Mouse (Mus musculus) cerebellum, postnatal 36 days (tissue): ENCODE results near the gene Aldh3a1.
"Not testable (repeated sequence)": the region's sequence is repeated elsewhere in the genome, so short reads cannot be mapped to it uniquely, and the experiment has no call there.

ENCODE experiments used
- DNase-seq, 2 experiments: peaks; one replicate each; pipeline ENCODE4 v3.0.0; 2021 to 2022; ENCODE audit warnings: mixed read lengths in 2 of 2

The Aldh3a1 gene

DNA sequence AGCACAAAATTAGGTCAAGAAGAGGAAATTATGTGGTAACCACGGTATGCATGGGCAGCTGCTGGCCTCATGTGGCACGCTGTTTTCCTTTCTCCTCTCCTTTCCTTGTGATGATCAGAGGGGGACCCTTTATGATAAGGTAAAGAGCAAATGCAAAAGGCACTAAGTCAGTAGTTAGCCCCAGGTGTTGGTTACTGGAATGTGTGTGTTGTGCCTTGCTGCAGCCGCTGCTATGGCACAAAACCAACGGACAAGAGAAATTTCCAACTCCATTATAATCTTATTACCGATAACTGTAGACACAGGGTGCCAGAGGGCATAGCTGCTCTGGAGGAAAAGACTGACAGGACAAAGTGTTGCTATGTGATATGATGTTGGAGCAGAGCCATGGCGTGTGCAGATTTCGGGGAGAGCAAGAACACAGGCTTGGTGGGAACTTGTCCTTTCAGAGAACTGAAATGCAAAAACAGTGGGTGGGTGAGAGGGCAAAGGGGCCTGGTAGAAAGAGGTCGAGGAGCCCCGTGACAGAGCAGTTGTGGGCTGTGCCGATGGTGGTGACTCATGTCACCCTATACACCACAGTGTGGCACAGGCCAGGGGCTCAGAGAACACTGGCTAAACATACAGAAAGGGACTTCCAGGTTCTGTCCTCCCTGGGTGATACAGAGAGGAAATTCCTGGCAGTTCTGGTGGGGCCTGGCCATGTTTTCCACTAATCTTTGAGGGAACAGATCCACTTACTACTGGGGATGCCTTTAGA is at the start of gene Aldh3a1:
Gene Aldh3a1 (plus strand): TSS at position 51 of the 760 bp plus-strand sequence.
- DNase-seq, result no peak

DNA sequence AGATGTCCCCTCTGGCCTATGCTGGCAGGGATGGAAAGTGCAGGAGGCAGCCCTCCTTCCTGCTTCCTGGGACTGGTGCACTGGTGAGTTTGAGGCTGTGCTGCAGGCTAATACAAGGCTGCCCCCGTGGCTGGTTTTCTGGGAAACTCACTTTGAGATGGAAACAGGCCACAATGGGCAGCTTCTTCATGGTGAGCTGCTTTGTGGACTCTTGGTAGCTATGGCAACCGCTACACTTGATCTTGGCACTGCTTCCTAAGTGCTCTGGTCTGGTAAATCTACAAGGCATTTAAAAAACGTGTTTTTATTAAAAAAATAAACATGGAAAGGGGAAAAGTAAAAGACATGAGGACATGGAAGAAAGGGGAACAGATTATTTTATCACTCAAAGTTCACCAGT is 49.2 kb upstream of the Aldh3a1 start:
- DNase-seq, result no peak

GRCm38 (mm10) chr11:61159796-61160732 is 47.3 kb upstream of the Aldh3a1 start:
- DNase-seq, result peak; percentile 77 to 84

DNA sequence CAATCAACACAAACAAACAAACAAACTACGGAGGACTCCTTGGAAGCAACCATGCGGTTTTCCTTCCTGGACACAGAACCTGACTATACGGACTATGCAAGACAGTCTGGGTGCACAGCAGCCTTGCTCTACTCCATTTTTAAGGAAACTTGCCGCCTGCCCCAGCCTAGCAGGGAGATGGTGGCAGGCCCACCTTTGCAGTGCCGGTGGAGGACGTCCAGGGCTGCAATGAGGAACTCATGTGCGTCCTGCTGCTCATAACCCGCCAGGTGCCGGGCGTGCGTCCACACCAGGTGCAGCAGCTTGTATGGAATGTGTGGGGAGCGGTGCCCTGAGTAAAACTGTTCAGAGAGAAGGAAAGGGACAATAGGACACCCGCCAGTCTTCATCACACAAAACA is 46.2 kb upstream of the Aldh3a1 start:
- no peak for DNase-seq

GRCm38 (mm10) chr11:61162776-61163175 is 44.6 kb upstream of the Aldh3a1 start:
- no peak for DNase-seq

DNA sequence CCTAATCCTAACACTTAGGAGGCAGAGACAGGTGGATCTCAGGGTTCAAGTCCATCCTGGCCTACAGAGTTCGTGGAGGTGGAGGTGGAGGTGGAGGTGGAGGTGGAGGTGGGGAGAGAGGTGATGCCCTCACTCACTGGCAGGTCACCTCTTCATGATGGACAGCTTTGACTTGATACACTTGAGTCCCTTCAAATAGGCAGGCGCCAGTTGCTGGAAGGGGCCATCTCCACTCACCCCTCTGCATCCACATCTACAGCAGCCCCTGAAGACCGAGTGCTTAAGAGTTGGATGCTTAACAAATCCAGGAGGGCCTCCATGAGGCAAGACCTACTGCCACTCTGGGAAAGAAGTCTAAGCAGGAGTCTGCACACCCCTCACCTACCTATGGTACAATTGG is 44.0 kb upstream of the Aldh3a1 start:
- DNase-seq, result no peak

GRCm38 (mm10) chr11:61164366-61164765 is 43.0 kb upstream of the Aldh3a1 start:
- DNase-seq, result no peak

GRCm38 (mm10) chr11:61164881-61165280 is 42.5 kb upstream of the Aldh3a1 start:
- DNase-seq, result no peak

- DNase-seq, result no peak
Measured at GRCm38 (mm10) chr11:61170184-61170583, 37.2 kb upstream of the Aldh3a1 start.

GRCm38 (mm10) chr11:61173477-61173876 is 33.9 kb upstream of the Aldh3a1 start:
- DNase-seq, result peak in 1 of 2 experiments; percentile 37

DNA sequence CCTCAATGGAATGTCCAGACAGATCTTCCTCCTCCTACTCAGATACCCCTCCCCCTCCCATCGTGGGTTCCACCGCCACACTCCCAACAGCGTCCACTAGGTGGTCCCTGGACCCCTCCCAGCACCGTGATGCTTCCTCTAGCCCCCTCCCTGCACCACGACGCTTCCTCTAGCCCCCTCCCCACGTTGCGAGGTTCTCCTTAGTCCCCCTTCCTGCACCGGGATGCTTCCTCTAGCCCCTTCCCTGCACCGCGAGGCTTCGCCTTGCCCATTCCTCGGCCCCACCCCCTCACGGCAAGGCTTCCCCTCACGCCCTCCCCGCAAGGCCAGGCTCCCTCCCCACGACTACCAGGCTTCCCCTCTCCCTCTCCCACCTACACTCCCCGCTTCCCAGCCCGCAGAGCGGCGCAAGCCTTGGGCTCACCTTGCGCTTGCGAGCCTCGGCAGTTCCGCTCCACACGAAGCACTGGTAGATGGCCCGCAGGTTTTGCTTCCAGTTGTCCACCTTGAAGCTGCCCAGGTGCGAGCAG is 33.0 kb upstream of the Aldh3a1 start:
- DNase-seq, result peak; percentile 39 to 54

GRCm38 (mm10) chr11:61174821-61175658 is 32.3 kb upstream of the Aldh3a1 start, which contains the start of gene Usp22:
Usp22 (minus strand) TSS chr11:61175055.
- peak; percentile 98 to 99 for DNase-seq

DNA sequence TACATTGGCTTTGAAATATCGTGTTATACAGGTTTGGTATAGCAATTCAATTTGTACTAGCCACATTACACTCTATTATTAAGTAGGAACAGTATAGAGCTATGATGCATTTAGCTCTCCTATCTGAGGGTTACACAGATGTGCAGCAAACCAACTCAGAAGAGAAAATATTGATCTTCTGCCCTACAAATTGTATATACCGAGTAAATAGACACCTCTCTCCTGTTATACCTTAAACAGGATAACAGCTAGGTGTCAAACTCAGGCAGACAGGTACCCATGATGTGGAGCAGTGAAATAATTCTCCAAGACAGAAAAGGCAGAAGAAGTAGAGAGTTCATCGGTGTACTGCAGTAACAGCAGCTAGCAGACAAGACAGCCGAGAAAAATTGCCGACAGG is 31.6 kb upstream of the Aldh3a1 start:
- DNase-seq, result no peak

- no peak for DNase-seq
Measured at GRCm38 (mm10) chr11:61176321-61176720, 31.0 kb upstream of the Aldh3a1 start.

- no peak for DNase-seq
Measured at GRCm38 (mm10) chr11:61180361-61180760, 27.0 kb upstream of the Aldh3a1 start.

DNA sequence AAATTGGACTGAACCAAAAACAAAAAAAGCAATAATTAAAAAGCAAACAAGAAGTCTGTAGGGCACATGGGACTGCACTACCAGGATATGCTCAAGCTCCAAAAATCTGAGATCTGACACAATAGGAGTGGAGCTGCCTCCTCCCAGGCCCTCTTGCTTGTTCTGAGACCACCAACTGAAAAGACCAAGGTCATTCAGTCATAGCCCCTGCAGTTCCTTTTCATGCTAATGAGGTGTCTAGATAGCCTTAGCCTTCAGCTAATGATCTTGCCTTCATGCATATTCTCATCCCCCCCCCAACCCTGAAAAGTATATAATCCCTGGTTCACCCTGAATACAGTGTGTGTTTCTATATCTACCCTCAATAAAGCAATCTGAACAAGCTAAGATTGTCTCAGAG is 25.7 kb upstream of the Aldh3a1 start:
- DNase-seq, result no peak

DNA sequence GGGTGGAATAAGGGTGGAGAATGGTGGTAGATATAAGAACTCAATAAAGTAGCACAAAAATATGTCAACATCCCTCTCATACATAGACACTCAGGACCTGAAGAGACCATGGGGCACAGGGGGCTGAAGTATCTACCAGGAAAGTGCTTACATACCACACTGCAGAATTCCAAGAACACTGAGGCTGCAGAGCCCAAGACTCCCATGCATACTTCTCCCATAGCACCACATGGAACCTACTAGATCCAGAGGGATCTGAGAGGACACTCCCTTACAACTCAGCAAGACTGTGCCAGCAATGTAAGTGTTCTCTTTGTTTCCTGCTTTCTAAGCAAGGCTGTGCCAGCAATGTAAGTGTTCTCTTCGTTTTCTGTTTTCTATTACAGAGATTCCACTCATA is 23.5 kb upstream of the Aldh3a1 start:
- DNase-seq, result no peak

- DNase-seq, result no peak
Measured at GRCm38 (mm10) chr11:61190776-61191175, 16.6 kb upstream of the Aldh3a1 start.

DNA sequence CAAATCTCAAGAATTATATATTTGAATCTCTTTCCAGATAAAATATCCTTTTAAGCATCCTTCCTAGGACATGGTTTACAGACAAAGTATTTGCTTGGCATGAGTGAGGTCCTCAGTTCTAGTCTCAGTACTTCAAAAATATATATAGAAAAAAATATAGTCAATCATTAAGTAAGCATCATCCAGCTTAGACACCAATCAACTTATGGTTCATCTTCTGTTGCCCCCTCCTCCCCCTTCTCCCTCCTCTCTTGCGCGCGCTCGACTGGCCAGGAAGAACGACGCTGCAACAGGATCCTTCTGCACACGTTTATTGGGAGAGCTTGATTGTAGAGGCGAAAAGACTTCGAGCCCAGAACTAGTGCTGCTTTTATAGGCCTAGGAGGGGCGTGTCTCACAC is 15.2 kb upstream of the Aldh3a1 start:
- not testable (repeated sequence) for DNase-seq

DNA sequence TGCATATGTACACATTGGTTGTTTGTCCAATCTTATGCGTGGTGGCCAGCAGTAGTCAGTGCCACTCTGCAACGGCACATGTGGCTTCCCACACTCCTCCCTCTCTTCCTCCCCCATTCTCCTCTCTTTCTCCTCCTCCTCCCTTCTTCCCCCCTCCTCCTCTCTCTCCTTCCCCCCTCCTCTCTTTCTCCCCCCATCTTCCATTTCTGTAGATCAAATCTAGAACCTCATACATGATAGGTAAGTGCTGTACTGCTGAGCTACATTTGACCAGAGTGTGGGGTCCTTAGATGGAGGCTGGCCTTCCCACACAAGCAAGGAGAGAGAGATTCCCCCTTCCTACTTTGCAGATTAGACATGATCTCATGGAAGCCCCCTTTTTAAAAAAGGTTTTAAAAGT is 14.6 kb upstream of the Aldh3a1 start:
- no peak for DNase-seq

DNA sequence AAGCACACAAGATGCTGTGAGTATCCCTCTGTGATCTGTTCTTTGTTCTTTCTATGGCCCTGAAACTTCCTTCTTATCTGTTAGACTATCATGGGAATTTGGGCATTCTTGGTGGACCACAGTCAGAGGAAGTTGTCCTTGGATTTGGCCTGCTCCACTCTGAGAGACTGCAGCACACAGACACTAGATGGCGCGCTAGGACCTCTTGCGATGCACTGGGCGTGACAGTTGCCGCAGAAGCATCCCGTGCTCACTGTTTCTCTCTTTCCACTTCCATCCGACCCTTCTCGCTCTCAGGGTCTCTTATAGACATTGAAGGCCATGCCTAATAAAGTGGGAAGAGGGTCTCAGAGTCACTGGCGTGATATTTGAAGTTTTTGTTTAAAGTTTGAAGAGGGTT is 13.9 kb upstream of the Aldh3a1 start:
- DNase-seq, result peak; percentile 88 to 91

DNA sequence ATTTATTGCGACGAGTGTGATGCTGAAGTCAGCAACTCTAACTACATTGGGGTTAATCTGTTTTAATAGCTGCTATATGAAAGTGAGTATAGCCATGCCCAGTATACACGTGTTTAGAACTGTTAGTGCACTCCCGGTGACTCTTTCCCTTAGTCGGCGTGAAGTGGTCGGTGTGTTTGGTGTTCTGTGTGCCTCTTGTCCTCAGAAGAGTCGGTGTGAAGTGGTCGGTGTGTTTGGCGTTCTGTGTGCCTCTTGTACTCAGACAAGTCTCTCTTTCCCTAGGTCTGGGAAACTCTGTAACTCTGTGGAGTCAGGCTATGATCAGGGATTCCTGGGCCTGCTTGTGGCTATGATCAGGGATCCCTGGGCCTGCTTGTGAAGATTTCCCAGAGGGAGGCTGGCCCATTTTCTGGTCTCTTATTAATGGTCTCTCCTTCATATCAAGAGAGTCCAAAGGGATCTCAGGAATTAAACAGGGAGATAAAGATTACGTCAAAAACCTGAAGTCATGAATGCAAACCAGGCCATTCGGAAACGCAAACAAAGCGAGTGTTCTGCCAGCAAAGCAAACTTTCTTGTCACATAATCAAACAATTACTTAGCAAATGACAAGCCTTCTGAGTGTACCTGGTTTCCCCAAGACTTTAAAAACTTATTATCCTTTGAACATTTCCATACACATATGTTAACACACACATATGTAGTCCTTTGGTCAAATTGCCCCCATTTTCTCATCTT is 10.6 kb upstream of the Aldh3a1 start:
- DNase-seq, result no peak
